Mouse (Mus musculus): ENCODE results near the gene Zfp819. TPM values are rescaled to one million over a fixed set of nuclear protein-coding genes. Genes with fewer than 3 reads are reported as not detected.
A peak's percentile ranks its signal among the peaks of the same experiment; 100 is the strongest.

Zfp819 gene
- total and polyA plus RNA-seq, 2 experiments from 2014 or later, result 0.49 to 1.3 TPM

GRCm38 (mm10) chr7:43613816-43614551 is 7.0 kb downstream of the Zfp819 start:
- Histone ChIP-seq H3K4me2 (ENCODE audit: low read depth, low read length, poor library complexity, severe bottlenecking) (no peak overlapping the region), H3K36me3 (ENCODE audit: insufficient read depth, low read length) (no peaks in the 10 kb centered on the region), H3K4me3 (ENCODE audit: low read depth, low read length) (no peak overlapping the region), H3K9ac (replicated peaks; ENCODE audit: low read length, poor library complexity, severe bottlenecking) (no peak overlapping the region), H3K27me3 (ENCODE audit: insufficient read depth, low read length) (no peaks in the 10 kb centered on the region), H3K27ac (ENCODE audit: low read depth, low read length) (no peak overlapping the region), H3K4me1 (ENCODE audit: insufficient read depth, low read length) (no peaks in the 10 kb centered on the region), H3K9me3 (ENCODE audit: low read length) (no peaks in the 10 kb centered on the region)
- DNase-seq (ENCODE audit: low spot score) (no peak), ATAC-seq (ENCODE audit: low FRiP score) (no peak)
- WGBS, result 83% methylated on average over 14 of the region's 14 CpGs
- TF ChIP-seq CTCF (IDR thresholded peaks at IDR 0.05), result no peak

- H3K4me3 ChIP-seq (ENCODE audit: low read depth, low read length), result no peak overlapping the region
- H3K27ac ChIP-seq (ENCODE audit: low read depth, low read length), result no peak overlapping the region
- ATAC-seq (ENCODE audit: low FRiP score) (no peak), DNase-seq (ENCODE audit: low spot score) (no peak)
- H3K27me3 ChIP-seq (ENCODE audit: insufficient read depth, low read length), result no peaks in the 10 kb centered on the region
- no peak for TF ChIP-seq CTCF (IDR thresholded peaks at IDR 0.05)
- no peak overlapping the region for H3K9ac ChIP-seq (replicated peaks; ENCODE audit: low read length, poor library complexity, severe bottlenecking)
- no peaks in the 10 kb centered on the region for H3K4me1 ChIP-seq (ENCODE audit: insufficient read depth, low read length)
- H3K36me3 ChIP-seq (ENCODE audit: insufficient read depth, low read length), result no peaks in the 10 kb centered on the region
- H3K9me3 ChIP-seq (ENCODE audit: low read length), result no peaks in the 10 kb centered on the region
- WGBS, result 82% methylated on average over 7 of the region's 7 CpGs
- H3K4me2 ChIP-seq (ENCODE audit: low read depth, low read length, poor library complexity, severe bottlenecking), result no peak overlapping the region
Observed at GRCm38 (mm10) chr7:43622927-43623326, 16.0 kb downstream of the Zfp819 start.

- Histone ChIP-seq H3K9ac (replicated peaks; ENCODE audit: low read length, poor library complexity, severe bottlenecking) (no peak overlapping the region), H3K4me3 (ENCODE audit: low read depth, low read length) (no peak overlapping the region), H3K4me1 (ENCODE audit: insufficient read depth, low read length) (no peaks in the 10 kb centered on the region), H3K4me2 (ENCODE audit: low read depth, low read length, poor library complexity, severe bottlenecking) (peak overlapping the region; percentile 20; the same call in 1 of the 2 replicates), H3K27ac (ENCODE audit: low read depth, low read length) (no peak overlapping the region), H3K27me3 (ENCODE audit: insufficient read depth, low read length) (no peaks in the 10 kb centered on the region), H3K36me3 (ENCODE audit: insufficient read depth, low read length) (no peaks in the 10 kb centered on the region), H3K9me3 (ENCODE audit: low read length) (no peaks in the 10 kb centered on the region)
- 14% methylated on average over 10 of the region's 10 CpGs for WGBS
- ATAC-seq (ENCODE audit: low FRiP score) (0 out of 2 replicates have a peak, but pooled peaks have one; percentile 41), DNase-seq (ENCODE audit: low spot score) (no peak)
- TF ChIP-seq CTCF (IDR thresholded peaks at IDR 0.05), result no peak
Observed at GRCm38 (mm10) chr7:43623819-43624218, 16.9 kb downstream of the Zfp819 start.

DNA sequence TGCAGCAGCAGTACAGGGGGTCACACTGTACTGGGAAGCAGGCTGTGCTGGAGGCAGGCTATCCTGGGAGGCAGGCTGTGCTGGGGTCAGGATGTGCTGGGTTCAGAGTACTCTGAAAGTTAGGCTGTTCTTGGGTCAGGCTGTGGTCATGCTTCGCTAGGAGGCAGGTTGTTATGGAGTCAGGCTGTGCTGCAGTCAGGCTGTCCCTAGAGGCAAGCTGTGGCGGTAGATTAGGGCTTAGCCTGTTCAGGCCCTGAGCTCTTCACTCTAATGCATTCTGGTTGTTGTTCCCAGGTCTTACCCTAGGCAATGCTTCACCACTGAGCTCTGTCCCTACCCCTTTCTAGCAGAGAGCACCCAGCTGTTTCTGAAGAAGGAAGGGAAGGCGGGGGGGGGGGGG is 18.1 kb downstream of the Zfp819 start:
- 37% methylated on average over 3 of the region's 3 CpGs for WGBS
- no peak overlapping the region for H3K4me2 ChIP-seq (ENCODE audit: low read depth, low read length, poor library complexity, severe bottlenecking)
- no peak overlapping the region for H3K27ac ChIP-seq (ENCODE audit: low read depth, low read length)
- H3K36me3 ChIP-seq (ENCODE audit: insufficient read depth, low read length), result no peaks in the 10 kb centered on the region
- TF ChIP-seq CTCF (IDR thresholded peaks at IDR 0.05), result no peak
- no peaks in the 10 kb centered on the region for H3K9me3 ChIP-seq (ENCODE audit: low read length)
- DNase-seq (ENCODE audit: low spot score) (no peak), ATAC-seq (ENCODE audit: low FRiP score) (no peak)
- H3K4me1 ChIP-seq (ENCODE audit: insufficient read depth, low read length), result no peaks in the 10 kb centered on the region
- no peaks in the 10 kb centered on the region for H3K27me3 ChIP-seq (ENCODE audit: insufficient read depth, low read length)
- H3K4me3 ChIP-seq (ENCODE audit: low read depth, low read length), result no peak overlapping the region
- H3K9ac ChIP-seq (replicated peaks; ENCODE audit: low read length, poor library complexity, severe bottlenecking), result no peak overlapping the region

DNA sequence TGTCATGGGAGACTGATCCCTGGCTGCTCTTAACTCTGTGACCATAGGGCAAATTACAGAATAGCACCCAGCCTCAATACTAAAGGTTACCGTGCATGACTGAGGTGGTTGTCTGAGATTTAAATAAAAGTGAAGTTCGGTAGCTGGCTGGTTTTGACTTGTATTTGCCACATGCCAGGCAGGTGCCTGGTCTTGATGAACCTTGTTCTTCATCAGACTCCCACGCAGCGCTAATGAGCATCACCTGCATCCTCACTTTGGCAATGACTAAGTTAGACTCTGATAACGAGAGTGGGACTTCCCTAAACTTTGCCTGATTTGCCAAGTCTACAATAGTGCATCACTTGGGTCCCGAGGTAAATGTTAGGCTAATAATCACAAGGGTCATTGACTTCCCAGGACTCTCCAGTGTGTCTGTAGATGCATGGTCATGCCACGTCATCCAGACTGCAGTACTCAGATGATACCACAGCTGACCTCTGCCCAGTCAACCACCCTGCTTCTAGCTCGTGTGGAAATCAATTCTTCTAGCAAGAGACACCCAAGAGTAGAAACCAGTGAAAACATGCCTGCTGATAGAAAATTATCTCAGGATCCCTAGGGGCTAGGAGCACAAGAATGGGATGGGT is 18.9 kb downstream of the Zfp819 start:
- no peak for ATAC-seq (ENCODE audit: low FRiP score)
- 86% methylated on average over 8 of the region's 8 CpGs for WGBS

DNA sequence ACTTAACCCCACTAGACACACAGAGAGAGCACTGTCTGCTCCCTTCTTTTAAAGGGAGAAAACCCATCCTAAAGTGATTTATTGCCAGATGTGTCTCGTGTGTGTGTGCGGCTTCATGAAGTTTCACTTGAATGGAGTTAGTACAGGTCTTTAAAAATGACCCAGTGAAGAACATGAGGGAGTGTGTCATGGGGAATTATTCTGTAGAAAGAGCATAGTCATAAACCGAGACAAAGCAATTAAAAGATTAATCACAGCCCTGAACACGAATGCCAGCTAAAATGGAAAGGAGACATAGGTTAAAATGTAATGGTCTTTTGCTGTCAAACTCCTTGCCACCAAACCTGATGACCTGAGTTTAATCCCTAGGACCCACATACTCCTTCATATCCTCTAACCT is 27.0 kb downstream of the Zfp819 start:
- Histone ChIP-seq H3K4me1 (ENCODE audit: insufficient read depth, low read length) (no peaks in the 10 kb centered on the region), H3K9ac (replicated peaks; ENCODE audit: low read length, poor library complexity, severe bottlenecking) (no peak overlapping the region), H3K36me3 (ENCODE audit: insufficient read depth, low read length) (no peaks in the 10 kb centered on the region), H3K4me2 (ENCODE audit: low read depth, low read length, poor library complexity, severe bottlenecking) (no peak overlapping the region), H3K4me3 (ENCODE audit: low read depth, low read length) (no peak overlapping the region), H3K27ac (ENCODE audit: low read depth, low read length) (no peak overlapping the region), H3K9me3 (ENCODE audit: low read length) (no peaks in the 10 kb centered on the region), H3K27me3 (ENCODE audit: insufficient read depth, low read length) (no peaks in the 10 kb centered on the region)
- no peak for TF ChIP-seq CTCF (IDR thresholded peaks at IDR 0.05)
- DNase-seq (ENCODE audit: low spot score) (no peak), ATAC-seq (ENCODE audit: low FRiP score) (no peak)
- 77% methylated on average over 4 of the region's 4 CpGs for WGBS

More for the DNA sequence above, 18.9 kb downstream of the Zfp819 start:
- no peaks in the 10 kb centered on the region for H3K36me3 ChIP-seq (ENCODE audit: insufficient read depth, low read length)
- no peak overlapping the region for H3K4me3 ChIP-seq (ENCODE audit: low read depth, low read length)
- no peak overlapping the region for H3K27ac ChIP-seq (ENCODE audit: low read depth, low read length)
- H3K27me3 ChIP-seq (ENCODE audit: insufficient read depth, low read length), result no peaks in the 10 kb centered on the region
- no peaks in the 10 kb centered on the region for H3K9me3 ChIP-seq (ENCODE audit: low read length)
- H3K4me2 ChIP-seq (ENCODE audit: low read depth, low read length, poor library complexity, severe bottlenecking), result no peak overlapping the region
- TF ChIP-seq CTCF (IDR thresholded peaks at IDR 0.05), result no peak
- H3K4me1 ChIP-seq (ENCODE audit: insufficient read depth, low read length), result no peaks in the 10 kb centered on the region
- no peak for DNase-seq (ENCODE audit: low spot score)
- H3K9ac ChIP-seq (replicated peaks; ENCODE audit: low read length, poor library complexity, severe bottlenecking), result no peak overlapping the region

Measured in midbrain, postnatal 0 days (tissue).